20 mouse cellular contexts compared by ENCODE assay signal in the genomic region with DNA sequence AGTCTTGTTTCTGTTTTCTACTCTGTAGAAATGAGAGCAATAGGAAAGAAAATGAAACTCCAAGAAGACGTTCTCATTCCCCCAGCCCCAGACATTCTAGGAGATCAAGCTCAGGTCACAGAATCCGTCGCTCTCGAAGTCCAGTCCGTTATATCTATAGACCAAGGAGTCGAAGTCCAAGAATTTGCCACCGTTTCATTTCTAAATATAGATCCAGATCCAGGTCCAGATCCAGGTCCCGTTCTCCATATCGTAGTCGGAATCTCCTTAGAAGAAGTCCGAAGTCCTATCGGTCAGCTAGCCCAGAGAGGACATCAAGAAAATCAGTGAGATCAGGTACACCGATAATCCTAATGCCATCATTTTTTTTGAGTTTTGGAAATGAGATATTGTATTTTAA.
DNase-seq lines count a peak whose midpoint lies in the region; TF ChIP-seq lines count a peak whose summit lies in the region.
"Had no signal": no experiment of that assay in that cellular context is flagged by ENCODE, and none has a peak within 500 bp of the region (broad histone marks: within the 10 kb centered on the region; RNA-seq: fewer than 3 reads in every experiment).

No protein-coding gene starts in this region.

- peak overlapping the region; percentile 57 for H3K27ac ChIP-seq in gastrocnemius, adult 2 months
- H3K27ac ChIP-seq: embryonic facial prominence, embryonic 13.5 days; embryonic facial prominence, embryonic 15.5 days; forebrain, embryonic 10.5 days; forebrain, embryonic 12.5 days had no signal

- H3K4me3 ChIP-seq in gastrocnemius, adult 2 months, result peak overlapping the region; percentile 63
- H3K4me3 ChIP-seq: embryonic facial prominence, embryonic 13.5 days; embryonic facial prominence, embryonic 15.5 days; erythroblast, embryonic 14.5 days; forebrain, embryonic 10.5 days; forebrain, embryonic 12.5 days had no signal

- no peak for TF ChIP-seq CTCF in gastrocnemius, adult 2 months (IDR thresholded peaks at IDR 0.05)

- intact Hi-C loops in gastrocnemius, adult 2 months (cut with DNase I), result no loop called here
- intact Hi-C loops in gastrocnemius, postnatal 36 days (cut with DNase I), result loop anchor here (5.0 kb wide), 1 partner anchor 34 kb away; no protein-coding TSS in a partner anchor
- intact Hi-C loops in gastrocnemius, postnatal 14 days (cut with DNase I; ENCODE audit: low total_unique reads), result no loop called here

- DNase-seq in gastrocnemius, adult 2 months, result peak; percentile 34
- DNase-seq in gastrocnemius, postnatal 36 days, result no peak
- peak; percentile 12 for DNase-seq in gastrocnemius, postnatal 25 days
- DNase-seq in gastrocnemius, postnatal 14 days, result no peak
- no peak for DNase-seq in retina, embryonic 14.5 days (ENCODE audit: low spot score)
- DNase-seq: adrenal gland, adult 2 months; adrenal gland, postnatal 10 days; adrenal gland, postnatal 25 days; cerebellum, adult 11 months; cerebellum, adult 18-20 months; cerebellum, adult 8-10 months; cerebellum, adult 9-11 months; cerebellum, postnatal 14 days; cerebellum, postnatal 36 days; embryo, embryonic 11 days had no signal

Comparison
In these comparisons a context has a peak if more than half of its experiments do, and no peak if none do; other contexts are left out.
1. DNase-seq: peak in gastrocnemius, adult 2 months (single experiment) and gastrocnemius, postnatal 25 days (single experiment); none in gastrocnemius, postnatal 36 days (0 of 2), gastrocnemius, postnatal 14 days (single experiment) and retina, embryonic 14.5 days (single experiment).